Comparison of ENCODE assay signal across 8 mouse cellular contexts in the genomic region with DNA sequence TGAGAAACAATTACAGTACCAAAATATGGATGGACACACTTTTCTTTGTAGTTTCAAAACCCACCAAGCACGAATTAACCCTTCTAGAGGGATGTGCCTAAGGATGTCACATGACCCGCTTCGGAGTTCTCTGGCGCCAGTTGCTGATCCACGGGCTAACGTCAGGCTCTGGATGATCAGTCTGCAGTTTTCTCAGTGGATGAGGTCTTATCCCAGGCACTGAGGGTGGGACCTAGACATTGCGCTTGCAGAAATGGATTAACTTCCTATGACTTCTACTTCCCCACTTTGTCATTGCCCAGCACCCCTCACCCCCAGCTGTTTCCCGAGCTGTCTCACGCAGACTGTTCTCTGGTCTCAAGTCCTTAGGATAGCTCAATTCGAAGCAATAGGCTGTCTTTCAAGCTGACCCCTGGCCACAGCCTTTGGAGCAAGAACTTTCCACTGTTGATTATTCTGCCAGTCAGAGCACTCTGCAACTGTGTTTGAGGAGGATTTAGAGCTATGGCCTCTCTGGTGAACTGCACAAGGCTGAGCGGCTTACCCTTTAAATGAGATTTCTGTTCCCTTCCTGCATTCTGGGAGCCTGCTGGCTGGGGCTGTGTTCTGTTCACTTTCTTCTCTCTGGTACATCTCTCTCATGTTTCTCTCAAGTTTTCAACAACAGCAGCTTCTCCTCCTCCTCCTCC. TPM values are rescaled to one million over a fixed set of nuclear protein-coding genes. Genes with fewer than 3 reads are reported as not detected.
DNase-seq lines count a peak whose midpoint lies in the region; ATAC-seq lines count a peak whose summit lies in the region.

No protein-coding gene starts in this region.

- no peaks in the 10 kb centered on the region for H3K9me3 ChIP-seq in intestine, embryonic 14.5 days (ENCODE audit: control insufficient read depth, low read length)
- H3K9me3 ChIP-seq in midbrain, embryonic 15.5 days, result no peaks in the 10 kb centered on the region

- H3K4me3 ChIP-seq in intestine, embryonic 14.5 days (ENCODE audit: low read depth, low read length), result peak overlapping the region; percentile 30
- H3K4me3 ChIP-seq in midbrain, embryonic 15.5 days, result peak overlapping the region; percentile 20

- peaks cover 3% of the 10 kb centered on the region; the same call in 1 of the 2 replicates for H3K4me1 ChIP-seq in intestine, embryonic 14.5 days (replicated peaks; ENCODE audit: control insufficient read depth, insufficient read depth, low read length)
- H3K4me1 ChIP-seq in midbrain, embryonic 15.5 days, result peaks cover 9% of the 10 kb centered on the region

- peak overlapping the region; percentile 25; the same call in 1 of the 2 replicates for H3K9ac ChIP-seq in intestine, embryonic 14.5 days (ENCODE audit: low read length)
- no peak overlapping the region; the same call in 1 of the 2 replicates for H3K9ac ChIP-seq in midbrain, embryonic 15.5 days

- peaks cover 12% of the 10 kb centered on the region for H3K36me3 ChIP-seq in intestine, embryonic 14.5 days (ENCODE audit: control insufficient read depth, insufficient read depth, low read length)
- H3K36me3 ChIP-seq in midbrain, embryonic 15.5 days (replicated peaks), result 0 out of 2 replicates have a peak, but pooled peaks cover 3% of the 10 kb centered on the region

- H3K27ac ChIP-seq in intestine, embryonic 14.5 days (ENCODE audit: low read depth), result no peak overlapping the region
- H3K27ac ChIP-seq in midbrain, embryonic 15.5 days, result no peak overlapping the region

- peak; percentile 7 for DNase-seq in adrenal gland, postnatal 10 days
- no peak for DNase-seq in adrenal gland, postnatal 36 days
- peak; percentile 10 for DNase-seq in thymus, postnatal 14 days
- no peak for DNase-seq in thymus, postnatal 10 days (ENCODE audit: low spot score in 2 of 2)
- peak; percentile 68 for DNase-seq in intestine, embryonic 14.5 days (ENCODE audit: low spot score)
- DNase-seq in urinary bladder, postnatal 4 days (ENCODE audit: low spot score in 2 of 2), result no peak
- DNase-seq in spleen, postnatal 36 days (ENCODE audit: low spot score in 2 of 2), result no peak

- ATAC-seq in intestine, embryonic 14.5 days (replicated peaks; ENCODE audit: low FRiP score, low TSS enrichment, low read depth), result peak; percentile 89
- ATAC-seq in midbrain, embryonic 15.5 days (replicated peaks), result peak; percentile 84

- WGBS in intestine, embryonic 14.5 days, result 3% methylated on average over 11 of the region's 11 CpGs
- WGBS in midbrain, embryonic 15.5 days, result 4% methylated on average over 11 of the region's 11 CpGs

- no peaks in the 10 kb centered on the region for H3K27me3 ChIP-seq in intestine, embryonic 14.5 days (replicated peaks; ENCODE audit: control insufficient read depth, insufficient read depth, low read length)
- H3K27me3 ChIP-seq in midbrain, embryonic 15.5 days (replicated peaks), result no peaks in the 10 kb centered on the region

- peak overlapping the region; percentile 68 for H3K4me2 ChIP-seq in intestine, embryonic 14.5 days (ENCODE audit: low read length)
- peak overlapping the region; percentile 52 for H3K4me2 ChIP-seq in midbrain, embryonic 15.5 days

RNA-seq across cellular contexts. Expression of a gene that starts 7.6 kb away (rescaled TPM):
- not detected for total RNA-seq in adrenal gland, postnatal 10 days (2021)
- total RNA-seq in adrenal gland, postnatal 36 days (2021), result not detected
- polyA plus RNA-seq in intestine, embryonic 14.5 days (2014; fragmentation: Nextera tagmentation; extraction: Ambion mirVana), result not detected in 2 replicates
- not detected in 2 replicates for polyA plus RNA-seq in midbrain, embryonic 15.5 days (2015; fragmentation: Nextera tagmentation; extraction: Ambion mirVana)

RNA-seq across cellular contexts. Expression of a gene that starts 26.7 kb away (rescaled TPM):
- total RNA-seq in adrenal gland, postnatal 10 days (2021), result 1 to 10 TPM in 1 of 2 experiments, under 1 TPM in 1; 0.69 to 1.5 TPM
- total RNA-seq in adrenal gland, postnatal 36 days (2021), result 1 to 10 TPM; 2.5 to 3.3 TPM
- not detected in 2 replicates for polyA plus RNA-seq in intestine, embryonic 14.5 days (2014; fragmentation: Nextera tagmentation; extraction: Ambion mirVana)
- polyA plus RNA-seq in midbrain, embryonic 15.5 days (2015; fragmentation: Nextera tagmentation; extraction: Ambion mirVana), result not detected in 2 replicates

Comparison
In these comparisons a context has a peak if more than half of its experiments do, and no peak if none do; other contexts are left out.
1. DNase-seq: peak in adrenal gland, postnatal 10 days (single experiment), thymus, postnatal 14 days (single experiment) and intestine, embryonic 14.5 days (single experiment); none in adrenal gland, postnatal 36 days (0 of 2), thymus, postnatal 10 days (0 of 2), urinary bladder, postnatal 4 days (0 of 2) and spleen, postnatal 36 days (0 of 2).